ENCODE assay signal across 17 mouse cellular contexts in genomic region chr15:62203951-62204905, GRCm38 (mm10).
DNase-seq lines count a peak whose midpoint lies in the region; ATAC-seq lines count a peak whose summit lies in the region.
"Had no signal": no experiment of that assay in that cellular context is flagged by ENCODE, and none has a peak within 500 bp of the region (broad histone marks: within the 10 kb centered on the region; RNA-seq: fewer than 3 reads in every experiment).

No protein-coding gene starts in this region.

- WGBS in lung, embryonic 16.5 days: 55% methylated on average over 18 of the region's 18 CpGs
- 80% methylated on average over 18 of the region's 18 CpGs for WGBS in midbrain, embryonic 10.5 days

- no peaks in the 10 kb centered on the region for H3K27me3 ChIP-seq in lung, embryonic 16.5 days (ENCODE audit: control insufficient read depth, insufficient read depth, low read depth, low read length)
- no peaks in the 10 kb centered on the region for H3K27me3 ChIP-seq in midbrain, embryonic 10.5 days (ENCODE audit: low read depth, poor library complexity, severe bottlenecking)
- H3K27me3 ChIP-seq: embryonic facial prominence, embryonic 12.5 days; limb, embryonic 15.5 days; Patski had no signal

- H3K9ac ChIP-seq in lung, embryonic 16.5 days (ENCODE audit: low read length): no peak overlapping the region
- H3K9ac ChIP-seq: embryonic facial prominence, embryonic 12.5 days; limb, embryonic 15.5 days had no signal

- H3K36me3 ChIP-seq in lung, embryonic 16.5 days (ENCODE audit: control insufficient read depth, insufficient read depth, low read length): no peaks in the 10 kb centered on the region
- H3K36me3 ChIP-seq in midbrain, embryonic 10.5 days: no peaks in the 10 kb centered on the region
- H3K36me3 ChIP-seq: embryonic facial prominence, embryonic 12.5 days; limb, embryonic 15.5 days had no signal

- no peak overlapping the region for H3K4me3 ChIP-seq in lung, embryonic 16.5 days (ENCODE audit: low read length)
- H3K4me3 ChIP-seq in midbrain, embryonic 10.5 days: no peak overlapping the region
- H3K4me3 ChIP-seq: embryonic facial prominence, embryonic 12.5 days; limb, embryonic 15.5 days had no signal

- DNase-seq in heart, adult 11 months: peak; percentile 88
- no peak for DNase-seq in heart, adult 18-20 months
- DNase-seq in R1 (ENCODE audit: low read depth, low spot score): peak; percentile 42
- DNase-seq in kidney, adult 8-10 months: peak; percentile 24 to 58
- no peak for DNase-seq in frontal cortex, postnatal 36 days (ENCODE audit: low spot score in 2 of 2)
- DNase-seq in midbrain, embryonic 10.5 days (ENCODE audit: low spot score): no peak
- no peak for DNase-seq in testis, postnatal 14 days (ENCODE audit: low spot score)
- DNase-seq: adrenal gland, postnatal 36 days; B cell, adult 2 months; cerebellum, adult 9-10 months; gastrocnemius, postnatal 10 days; thymus, postnatal 4 days had no signal

- H3K9me3 ChIP-seq in lung, embryonic 16.5 days (ENCODE audit: control insufficient read depth, low read length): peaks cover 3% of the 10 kb centered on the region; the same call in 1 of the 2 replicates
- H3K9me3 ChIP-seq in midbrain, embryonic 10.5 days (replicated peaks): no peaks in the 10 kb centered on the region
- H3K9me3 ChIP-seq: limb, embryonic 15.5 days had no signal

- H3K4me2 ChIP-seq in lung, embryonic 16.5 days (ENCODE audit: low read depth, low read length): peak overlapping the region; percentile 15; the same call in 1 of the 2 replicates
- H3K4me2 ChIP-seq: embryonic facial prominence, embryonic 12.5 days; limb, embryonic 15.5 days had no signal

- H3K4me1 ChIP-seq in lung, embryonic 16.5 days (replicated peaks; ENCODE audit: control insufficient read depth, insufficient read depth, low read length): peaks cover 18% of the 10 kb centered on the region
- H3K4me1 ChIP-seq in midbrain, embryonic 10.5 days: no peaks in the 10 kb centered on the region

- peak; percentile 83 for ATAC-seq in lung, embryonic 16.5 days (ENCODE audit: low read depth)
- ATAC-seq: midbrain, embryonic 16.5 days; Patski had no signal

- peak overlapping the region; percentile 64 for H3K27ac ChIP-seq in lung, embryonic 16.5 days (ENCODE audit: low read length)
- no peak overlapping the region for H3K27ac ChIP-seq in midbrain, embryonic 10.5 days (replicated peaks)
- H3K27ac ChIP-seq: embryonic facial prominence, embryonic 12.5 days; limb, embryonic 15.5 days had no signal

Comparison
In these comparisons a context has a peak if more than half of its experiments do, and no peak if none do; other contexts are left out.
1. DNase-seq: peak in heart, adult 11 months (single experiment), R1 (single experiment) and kidney, adult 8-10 months (2 of 2); none in heart, adult 18-20 months (0 of 2), frontal cortex, postnatal 36 days (0 of 2), midbrain, embryonic 10.5 days (single experiment) and testis, postnatal 14 days (single experiment).